Mouse (Mus musculus) telencephalon, adult 2 months (tissue): ENCODE results near the gene Pck2.

Source experiments
- DNase-seq: peaks from one replicate; pipeline ENCODE4 v3.0.0-alpha.2; 2011; ENCODE audit warnings: low read depth, low spot score

Pck2 gene

DNA sequence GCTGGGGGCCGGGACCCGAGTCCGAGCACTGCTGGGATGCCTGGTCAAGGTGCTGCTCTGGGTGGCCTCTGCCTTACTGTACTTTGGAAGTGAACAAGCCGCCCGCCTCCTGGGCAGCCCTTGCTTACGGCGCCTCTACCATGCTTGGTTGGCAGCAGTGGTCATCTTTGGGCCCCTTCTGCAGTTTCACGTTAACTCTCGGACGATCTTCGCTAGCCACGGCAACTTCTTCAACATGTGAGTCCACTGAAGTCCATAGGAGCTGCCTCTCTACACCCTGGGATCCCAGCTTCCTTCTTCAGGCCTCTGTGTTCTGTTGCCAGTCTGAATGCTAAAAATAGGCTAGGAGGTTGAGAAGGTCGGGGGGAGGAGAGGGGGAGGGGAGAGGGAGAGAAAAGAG is 35.6 kb downstream of the Pck2 start:
- no peak for DNase-seq

DNA sequence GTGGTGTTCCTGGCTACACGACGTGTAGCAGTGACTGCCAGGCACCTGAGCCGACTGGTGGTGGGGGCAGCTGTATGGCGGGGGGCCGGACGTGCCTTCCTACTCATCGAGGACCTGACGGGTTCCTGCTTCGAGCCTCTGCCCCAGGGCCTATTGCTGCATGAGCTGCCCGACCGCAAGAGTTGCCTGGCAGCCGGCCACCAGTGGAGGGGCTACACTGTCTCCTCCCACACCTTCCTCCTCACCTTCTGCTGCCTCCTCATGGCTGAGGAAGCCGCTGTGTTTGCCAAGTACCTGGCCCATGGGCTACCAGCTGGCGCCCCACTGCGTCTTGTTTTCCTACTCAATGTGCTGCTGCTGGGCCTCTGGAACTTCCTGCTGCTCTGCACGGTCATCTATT is 36.3 kb downstream of the Pck2 start:
- DNase-seq, result no peak

DNA sequence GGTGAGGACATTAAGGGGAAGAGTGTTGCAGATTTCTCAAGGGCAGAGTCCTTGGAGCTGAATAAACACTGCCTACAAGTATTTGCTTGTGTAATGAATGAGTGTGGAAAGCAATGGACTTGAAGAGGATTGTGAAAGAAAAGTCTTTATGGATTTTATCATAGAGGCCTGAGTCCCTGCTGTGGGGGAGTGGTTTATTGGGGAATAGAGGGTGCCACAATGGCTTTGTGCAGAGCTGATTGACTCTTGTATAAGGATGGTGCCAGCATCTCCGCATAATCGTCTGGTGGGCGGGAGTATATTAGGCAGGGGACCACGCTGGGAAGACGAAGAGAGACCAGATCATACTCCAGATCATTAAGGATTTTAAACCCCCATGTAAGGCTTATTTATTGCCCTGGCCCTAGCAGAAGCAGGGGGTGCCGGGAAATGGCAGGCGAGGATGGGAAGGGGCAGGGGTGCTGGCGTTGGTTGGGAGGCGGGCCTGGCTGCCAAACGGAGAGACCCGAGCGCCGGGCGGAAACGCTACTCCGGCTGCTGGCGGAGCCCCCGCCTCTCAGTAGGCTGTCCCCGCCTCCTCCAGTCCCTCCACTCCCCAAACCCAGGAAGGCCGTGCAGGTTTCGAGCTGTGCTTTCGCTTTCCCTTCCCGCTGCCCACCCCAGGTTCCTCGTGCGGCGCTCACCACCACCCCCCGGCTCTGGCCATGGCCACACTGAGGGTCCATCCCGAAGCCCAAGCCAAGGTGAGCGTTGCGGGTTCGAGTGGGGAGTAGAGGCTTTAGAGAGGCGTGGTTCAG is 38.0 kb downstream of the Pck2 start, which contains the start of gene Psme1:
Gene Psme1 (plus strand): TSS at position 253 of the 797 bp plus-strand sequence.
- peak; percentile 28 for DNase-seq

DNA sequence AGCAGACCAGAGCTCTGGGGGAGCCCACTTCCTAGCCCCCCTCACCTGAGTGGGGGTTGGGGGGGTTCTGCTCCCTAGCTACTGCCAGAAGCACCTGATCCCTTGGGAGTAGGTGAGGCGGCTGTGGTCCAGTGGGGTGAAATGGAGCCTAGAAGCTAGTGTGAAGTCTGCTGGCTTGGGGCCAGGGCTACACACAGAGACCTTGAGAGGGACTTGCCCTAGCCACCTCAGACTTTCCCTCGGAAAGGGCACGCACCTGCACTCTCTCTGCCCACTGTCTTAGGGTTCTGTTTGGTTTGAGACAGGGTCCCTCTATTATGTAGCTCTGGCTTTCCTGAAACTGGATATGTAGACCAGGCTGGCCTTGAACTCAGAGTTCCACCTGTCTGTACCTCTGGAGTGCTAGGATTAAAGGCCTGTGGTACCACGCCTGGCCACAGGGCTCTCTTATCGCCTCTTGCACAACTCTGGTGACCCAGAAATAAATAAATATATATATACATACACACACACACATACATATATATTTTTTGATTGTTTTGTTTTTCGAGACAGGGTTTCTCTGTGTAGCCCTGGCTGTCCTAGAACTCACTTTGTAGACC is 38.7 kb downstream of the Pck2 start:
- no peak for DNase-seq

DNA sequence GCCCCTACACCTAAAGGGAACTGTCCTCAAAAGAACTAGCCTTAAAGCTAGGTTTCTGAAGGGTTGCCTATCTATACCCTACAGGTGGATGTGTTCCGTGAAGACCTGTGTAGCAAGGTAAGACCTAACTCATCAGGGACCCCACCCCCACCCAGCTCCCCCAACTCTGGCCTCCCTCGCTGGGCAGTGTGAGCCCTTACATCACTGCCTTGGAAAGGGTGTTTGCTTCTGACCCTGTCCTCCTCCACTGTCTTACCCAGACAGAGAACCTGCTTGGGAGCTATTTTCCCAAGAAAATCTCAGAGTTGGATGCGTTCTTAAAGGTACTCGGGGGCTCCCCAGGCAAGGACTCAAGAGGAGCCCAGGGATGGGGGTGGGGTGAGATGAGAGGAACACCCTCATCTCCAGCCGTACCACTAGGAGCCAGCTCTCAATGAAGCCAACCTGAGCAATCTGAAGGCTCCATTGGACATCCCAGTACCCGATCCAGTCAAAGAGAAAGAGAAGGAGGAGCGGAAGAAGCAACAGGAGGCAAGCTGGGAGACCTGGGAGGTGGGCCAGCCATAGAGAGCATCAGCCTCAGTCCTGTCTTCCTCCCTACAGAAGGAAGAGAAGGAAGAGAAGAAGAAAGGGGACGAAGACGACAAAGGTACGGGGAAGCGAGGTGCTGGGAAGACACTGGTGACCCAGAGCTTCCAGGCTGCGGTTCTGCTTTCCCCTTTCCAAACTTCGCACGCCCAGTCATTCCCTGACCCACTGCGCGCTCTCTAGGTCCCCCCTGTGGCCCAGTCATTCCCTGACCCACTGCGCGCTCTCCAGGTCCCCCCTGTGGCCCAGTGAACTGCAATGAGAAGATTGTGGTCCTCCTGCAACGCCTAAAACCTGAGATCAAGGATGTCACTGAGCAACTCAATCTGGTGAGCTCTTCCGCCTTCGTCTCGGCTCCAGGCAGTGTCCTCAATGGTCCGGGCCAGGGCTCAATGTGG is 39.7 kb downstream of the Pck2 start:
- no peak for DNase-seq

DNA sequence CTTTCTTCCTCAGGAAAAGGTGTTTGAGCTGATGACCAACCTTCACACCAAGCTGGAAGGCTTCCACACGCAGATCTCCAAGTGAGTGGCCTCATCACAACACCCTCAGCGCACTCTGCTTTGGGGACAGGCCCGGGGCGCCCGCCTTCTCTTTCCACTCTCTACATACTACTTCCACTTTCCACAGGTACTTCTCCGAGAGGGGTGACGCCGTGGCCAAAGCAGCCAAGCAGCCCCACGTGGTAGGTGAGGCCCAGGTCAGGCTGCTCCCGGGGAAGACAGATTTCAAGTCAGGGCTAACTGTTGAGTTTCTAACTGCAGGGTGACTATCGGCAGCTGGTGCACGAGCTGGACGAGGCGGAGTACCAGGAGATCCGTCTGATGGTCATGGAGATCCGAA is 40.7 kb downstream of the Pck2 start:
- no peak for DNase-seq

DNA sequence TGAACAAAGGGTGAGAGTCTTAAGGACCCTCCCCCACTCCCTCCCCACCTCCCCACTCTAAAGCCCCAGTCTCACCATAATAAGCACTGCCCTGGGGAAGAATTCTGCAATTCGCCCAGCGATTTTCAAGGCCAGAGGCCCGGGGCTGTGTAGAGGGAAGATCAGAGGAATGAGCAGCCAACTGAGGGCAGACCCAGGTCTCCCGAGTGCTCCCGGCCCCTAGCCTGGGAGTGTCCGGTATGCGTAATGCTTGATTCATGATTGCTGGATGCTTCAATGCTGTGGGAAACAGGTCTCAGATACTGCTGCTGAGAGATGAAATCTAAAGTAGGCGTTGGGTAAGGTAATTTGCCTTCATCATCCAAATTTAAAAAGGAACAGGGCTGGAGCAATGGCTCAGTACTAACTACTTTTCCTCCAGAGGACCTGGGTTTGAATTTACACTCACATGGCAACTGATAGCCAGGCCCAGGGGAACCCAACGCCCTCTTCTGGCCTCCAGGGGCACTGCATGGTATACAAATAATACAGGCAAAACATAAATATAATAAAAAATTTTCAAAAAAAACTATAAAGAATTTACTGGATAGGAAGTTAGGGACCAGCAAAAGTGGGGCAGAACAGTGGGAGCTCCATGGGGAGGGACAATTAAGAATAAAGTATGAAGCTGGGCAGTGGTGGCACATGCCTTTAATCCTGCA is 42.1 kb downstream of the Pck2 start:
- no peak for DNase-seq

DNA sequence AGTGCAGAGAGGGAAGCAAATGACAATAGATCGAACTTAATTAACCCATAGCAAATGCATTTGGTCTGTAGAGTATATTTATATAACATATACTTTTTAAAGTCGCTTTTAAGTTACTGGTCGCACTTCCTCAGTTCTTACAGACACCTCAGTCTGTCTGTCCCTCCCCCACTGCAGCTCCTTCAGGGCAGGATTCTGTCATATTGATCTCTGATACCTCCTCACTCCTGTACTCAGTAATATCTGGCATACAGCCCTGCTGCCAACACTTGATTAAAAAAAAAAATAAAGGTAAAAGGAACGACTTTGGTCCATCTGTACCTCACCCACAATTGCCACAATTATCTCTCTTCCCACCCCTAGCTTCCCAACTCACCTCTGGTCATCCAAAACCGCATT is 44.2 kb downstream of the Pck2 start:
- DNase-seq, result no peak

DNA sequence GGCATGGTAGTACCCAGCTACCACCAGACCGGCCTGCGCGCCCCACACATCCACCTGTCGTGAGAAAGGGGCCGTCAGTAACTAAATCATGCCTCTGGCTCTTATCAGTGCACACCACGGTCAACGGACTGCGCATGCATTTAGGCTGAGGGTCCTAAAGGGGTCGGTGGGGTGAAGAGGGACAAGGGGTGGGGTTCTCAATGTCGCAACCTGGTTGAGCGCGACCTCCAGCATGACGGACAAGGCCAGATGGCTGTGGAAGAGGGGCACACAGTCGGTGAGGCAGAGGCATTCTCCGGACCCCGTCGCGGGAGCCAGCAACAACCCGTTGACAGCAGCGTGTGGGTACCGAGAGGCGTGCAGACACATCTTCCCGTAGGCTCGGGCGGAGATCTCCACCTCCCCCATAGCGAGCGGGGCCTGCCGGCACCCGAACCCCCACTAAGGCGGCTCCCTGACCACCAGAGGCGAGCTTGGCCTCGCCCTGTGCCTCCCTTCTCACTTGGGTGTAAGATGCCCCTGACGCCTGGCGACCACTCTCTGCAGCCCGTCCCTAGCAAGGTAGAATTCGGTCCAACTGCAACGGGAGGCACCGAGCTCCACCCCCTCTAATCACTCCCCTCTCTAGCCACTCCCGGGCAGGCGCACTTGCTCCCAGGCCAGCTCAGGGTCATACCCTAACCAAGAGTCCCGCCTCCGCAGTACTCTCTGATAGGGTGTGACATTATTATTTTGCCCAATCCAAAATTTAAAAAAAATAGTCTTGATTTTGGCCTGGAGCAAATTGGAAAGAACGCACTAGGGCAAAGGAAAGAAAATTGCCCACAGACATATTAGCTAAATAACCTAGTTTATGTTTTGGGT is 44.9 kb downstream of the Pck2 start, which contains the start of gene Emc9:
Gene Emc9 (minus strand): TSS at position 601 of the 864 bp plus-strand sequence.
- DNase-seq, result peak; percentile 65

DNA sequence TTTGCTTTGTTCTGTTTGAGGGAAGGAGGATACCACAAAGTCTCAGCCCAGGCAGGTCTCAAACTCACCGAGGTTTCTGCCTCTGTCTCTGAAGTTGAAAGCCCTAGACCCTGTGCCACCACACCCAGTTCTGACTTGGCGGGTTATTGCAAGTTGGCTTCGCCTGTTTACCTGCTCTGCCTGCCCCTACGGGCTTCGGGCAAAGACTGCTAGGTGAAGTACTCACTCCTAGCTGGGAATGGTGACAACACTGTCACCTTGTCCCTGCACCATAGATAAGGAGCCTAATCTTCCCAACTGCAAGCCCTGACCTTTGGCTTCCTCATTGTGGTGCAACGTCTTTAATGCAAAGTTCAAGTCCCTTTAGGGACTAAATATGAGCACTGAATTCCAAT is 45.5 kb downstream of the Pck2 start:
- no peak for DNase-seq

DNA sequence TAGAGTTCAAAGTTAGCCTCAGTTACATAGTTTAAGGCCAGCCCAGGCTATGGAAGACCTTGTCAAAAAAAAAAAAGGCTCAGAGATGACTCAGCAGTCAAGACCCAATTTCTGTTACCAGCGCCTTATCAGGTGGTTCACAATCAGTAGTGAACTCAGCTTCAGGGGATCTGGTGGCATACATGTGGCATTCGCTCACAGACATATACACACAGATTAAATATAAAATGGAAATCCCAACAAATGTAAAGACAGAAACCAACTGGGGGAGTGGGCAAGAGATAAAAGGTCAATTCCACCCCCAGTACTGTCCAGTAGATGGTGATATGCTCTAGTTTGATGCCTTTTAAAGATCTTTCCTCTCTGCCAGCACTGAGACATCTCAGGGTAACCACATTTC is 46.1 kb downstream of the Pck2 start:
- DNase-seq, result no peak

DNA sequence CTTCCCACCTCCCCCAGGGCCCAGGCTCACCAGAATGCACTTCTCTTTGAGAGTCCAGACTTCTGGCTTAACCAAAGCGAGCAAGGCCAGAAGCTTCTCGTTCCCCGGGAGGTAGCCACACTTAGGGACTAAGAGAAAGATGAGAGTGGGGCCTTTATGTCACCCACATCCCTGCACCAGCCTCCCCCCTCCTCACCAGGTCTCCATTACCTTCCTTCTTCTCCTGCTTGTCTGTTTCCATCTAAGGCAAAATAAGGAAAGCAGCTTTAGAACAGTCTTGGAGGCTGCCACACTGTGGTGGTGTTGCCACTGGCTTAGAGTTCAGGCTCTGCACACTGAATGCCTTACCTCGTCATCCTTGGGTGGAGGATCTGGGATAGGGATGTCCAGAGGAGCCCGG is 49.2 kb downstream of the Pck2 start:
- no peak for DNase-seq

DNA sequence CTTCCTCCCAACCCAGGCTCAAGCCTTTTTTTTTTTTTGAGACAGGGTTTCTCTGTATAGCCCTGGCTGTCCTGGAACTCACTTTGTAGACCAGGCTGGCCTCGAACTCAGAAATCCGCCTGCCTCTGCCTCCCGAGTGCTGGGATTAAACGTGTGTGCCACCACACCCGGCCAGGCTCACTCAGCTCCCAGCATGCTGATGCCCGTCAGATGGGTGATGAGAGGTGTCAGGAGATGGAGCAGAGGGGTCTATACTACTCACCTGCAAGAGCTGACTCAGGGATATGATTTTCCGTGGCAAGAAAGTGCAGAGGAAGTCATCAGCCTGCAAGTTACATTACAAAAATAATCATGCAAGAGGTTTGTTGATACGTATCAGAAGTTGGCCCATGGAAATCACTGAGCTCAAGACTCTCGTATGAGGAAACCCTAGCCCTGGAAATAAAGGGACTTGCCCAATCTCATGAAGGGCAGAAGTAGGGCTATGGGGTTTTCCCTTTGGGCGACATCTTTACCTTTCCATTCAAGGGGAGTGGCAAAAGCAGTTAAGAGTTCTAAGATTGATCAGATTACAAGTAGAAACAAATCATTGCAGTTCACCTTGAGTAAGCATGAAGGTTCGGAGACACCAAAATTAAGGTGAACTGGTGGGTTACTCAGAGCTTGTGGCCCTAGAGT is 49.8 kb downstream of the Pck2 start:
- no peak for DNase-seq

DNA sequence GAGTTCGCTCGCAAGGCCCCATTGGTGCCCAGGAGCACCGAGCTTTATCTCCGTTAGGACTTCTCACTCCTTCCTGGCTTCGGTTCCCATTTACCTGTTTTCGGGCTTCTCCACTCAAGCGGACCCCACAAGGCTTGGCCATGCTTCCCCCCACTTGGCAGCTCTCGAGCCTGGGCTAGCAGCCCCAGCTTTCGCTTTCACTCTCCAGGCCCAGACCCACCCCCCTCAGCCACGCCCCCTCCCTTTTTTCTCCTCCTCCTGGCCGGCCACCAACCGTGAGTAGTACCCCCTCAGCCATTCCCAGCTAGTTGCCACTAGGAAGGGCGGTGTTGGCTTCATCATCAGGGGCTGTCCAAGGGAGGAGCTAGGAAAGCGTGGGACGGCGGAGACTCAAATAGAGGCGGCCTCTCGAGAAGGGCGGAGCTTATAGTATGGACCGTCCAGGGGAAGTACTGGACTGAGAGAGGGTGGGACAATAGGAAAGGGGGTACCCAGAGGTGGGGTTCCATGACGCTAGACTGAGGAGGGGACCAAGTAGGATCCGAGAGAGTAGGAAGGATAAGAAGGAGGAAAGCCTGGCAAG is 50.8 kb downstream of the Pck2 start, which contains the start of gene Psme2:
Gene Psme2 (minus strand): TSS at position 366 of the 583 bp plus-strand sequence.
- DNase-seq, result peak; percentile 97

DNA sequence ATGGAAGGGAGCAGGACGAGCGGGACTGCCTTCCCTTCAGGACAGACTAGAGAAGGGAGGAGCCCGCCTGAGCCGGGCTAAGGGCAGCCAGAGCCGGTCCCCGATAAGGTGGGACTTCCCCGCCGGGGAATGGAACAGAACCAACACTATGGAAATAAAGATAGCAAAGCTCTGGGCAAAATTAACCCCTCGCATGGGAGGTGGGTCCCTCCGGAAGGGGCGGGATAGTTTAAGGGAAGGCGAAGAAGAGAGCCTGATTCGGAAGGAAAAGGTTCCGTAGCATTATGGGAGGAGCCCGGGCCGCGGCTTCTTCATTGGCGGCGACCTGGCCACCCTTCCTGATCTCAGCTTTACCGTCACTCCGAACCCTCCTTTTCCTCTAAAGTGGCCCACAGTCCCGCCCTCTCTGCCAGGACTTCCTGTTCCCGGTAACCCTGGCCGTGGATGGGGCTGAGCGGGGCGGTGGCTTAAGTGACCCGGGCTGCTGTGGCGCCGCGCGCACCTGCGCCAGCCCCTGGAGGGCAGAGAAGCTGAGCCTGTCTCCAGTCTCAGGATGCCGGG is 51.3 kb downstream of the Pck2 start, which contains the start of gene Rnf31:
Gene Rnf31 (plus strand): TSS at position 378 of the 561 bp plus-strand sequence.
- DNase-seq, result peak; percentile 97

DNA sequence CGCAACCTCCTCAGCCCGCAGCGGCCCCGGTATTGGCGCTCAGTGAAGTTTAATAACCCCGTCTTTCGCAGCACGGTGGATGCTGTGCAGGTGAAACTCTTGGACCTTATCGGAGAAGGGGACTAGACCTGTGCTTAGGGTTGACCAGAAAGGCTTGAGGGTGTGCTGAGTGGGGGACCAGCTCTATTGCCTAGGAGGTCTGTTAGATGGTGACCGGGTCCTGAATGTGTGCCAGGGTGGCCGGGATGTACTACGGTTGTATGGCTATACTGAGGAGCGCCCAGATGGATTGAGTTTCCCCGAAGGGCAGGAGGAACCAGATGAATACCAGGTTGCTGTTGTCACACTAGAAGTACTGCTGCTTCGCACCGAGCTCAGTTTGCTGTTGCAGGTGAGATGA is 52.2 kb downstream of the Pck2 start:
- DNase-seq, result no peak

DNA sequence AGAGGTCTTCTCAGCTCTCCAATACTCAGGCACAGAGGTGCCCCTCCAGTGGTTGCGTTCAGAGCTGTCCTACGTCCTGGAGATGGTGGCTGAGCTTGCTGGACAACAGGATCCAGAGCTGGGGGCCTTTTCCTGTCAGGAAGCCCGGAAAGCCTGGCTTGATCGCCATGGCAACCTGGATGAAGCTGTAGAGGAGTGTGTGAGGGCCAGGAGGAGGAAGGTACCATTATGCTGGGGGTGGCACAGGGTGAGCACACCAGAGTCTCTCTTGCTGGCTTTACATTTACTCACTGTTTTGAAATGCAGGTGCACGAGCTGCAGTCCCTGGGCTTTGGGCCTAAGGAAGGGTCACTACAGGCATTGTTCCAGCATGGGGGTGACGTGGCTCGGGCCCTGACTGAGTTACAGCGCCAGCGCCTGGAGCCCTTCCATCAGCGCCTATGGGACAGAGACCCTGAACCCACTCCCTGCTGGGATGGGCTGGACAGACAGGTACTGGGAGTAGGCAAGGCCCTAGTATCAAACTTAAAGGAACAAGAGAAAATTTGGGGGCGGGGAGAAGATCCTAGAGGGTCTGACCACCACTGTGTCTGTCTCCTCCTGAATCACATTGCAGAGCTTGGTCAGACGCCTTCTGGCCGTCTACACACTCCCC is 56.1 kb downstream of the Pck2 start:
- no peak for DNase-seq
